Mouse (Mus musculus) megakaryocyte, embryonic 14.5 days (primary cell): Measurements from ENCODE around the gene Hs3st2. TPM values are rescaled to one million over a fixed set of nuclear protein-coding genes. Genes with fewer than 3 reads are reported as not detected.

Source experiments
- H3K27me3 ChIP-seq: replicated peaks from 2 replicates; pipeline ENCODE3; 2012; ENCODE audit warnings: inconsistent platforms
- H3K36me3 ChIP-seq: replicated peaks from 2 replicates; pipeline ENCODE3; 2012; ENCODE audit warnings: low read length, inconsistent platforms, mixed read lengths
- H3K4me1 ChIP-seq: 2 replicates; pipeline ENCODE4 v1.6.1; 2012; ENCODE audit warnings: inconsistent platforms
- H3K4me3 ChIP-seq: replicated peaks from 2 replicates; pipeline ENCODE3; 2012; ENCODE audit warnings: moderate library complexity, mild to moderate bottlenecking, inconsistent platforms
- H3K9me3 ChIP-seq: 2 replicates; pipeline ENCODE4 v1.6.1; 2012; ENCODE audit warnings: inconsistent platforms
- FLI1 ChIP-seq: IDR thresholded peaks from 2 replicates; pipeline ENCODE4 v1.6.1; 2012; ENCODE audit warnings: low read length, inconsistent platforms, mixed read lengths
- GATA1 ChIP-seq: IDR thresholded peaks from 3 replicates; pipeline ENCODE4 v1.6.1; 2012; ENCODE audit warnings: mixed read lengths, low read length, inconsistent platforms, borderline replicate concordance
- polyA plus RNA-seq: library from polyadenylated mRNA; stranded (reverse); fragments of >175 nt; gene quantifications from 2 replicates; pipeline ENCODE4 v1.2.3, GENCODE M21; 2012; ENCODE audit warnings: low replicate concordance; ENCODE audit not compliant: insufficient read depth

Gene Hs3st2
- polyA plus RNA-seq, 1 experiment = not detected

- H3K4me3 ChIP-seq = no peak overlapping the region
- H3K9me3 ChIP-seq = no peaks in the 10 kb centered on the region
- TF ChIP-seq GATA1 = no peak
- no peak for TF ChIP-seq FLI1
- peaks cover 10% of the 10 kb centered on the region for H3K36me3 ChIP-seq
- peaks cover 74% of the 10 kb centered on the region for H3K4me1 ChIP-seq
- no peaks in the 10 kb centered on the region for H3K27me3 ChIP-seq
These were observed 95.6 kb downstream of the Hs3st2 start for GRCm38 (mm10) chr7:121487291-121487690.

GRCm38 (mm10) chr7:121489401-121489800 lies 97.7 kb downstream of the Hs3st2 start:
- Histone ChIP-seq H3K4me3 (no peak overlapping the region), H3K27me3 (no peaks in the 10 kb centered on the region)
- TF ChIP-seq GATA1 (no peak), FLI1 (no peak)

GRCm38 (mm10) chr7:121491455-121492005 lies 99.9 kb downstream of the Hs3st2 start:
- H3K27me3 ChIP-seq = no peaks in the 10 kb centered on the region
- TF ChIP-seq GATA1 (no peak), FLI1 (no peak)
- no peak overlapping the region for H3K4me3 ChIP-seq
- H3K36me3 ChIP-seq = peaks cover 6% of the 10 kb centered on the region
- H3K9me3 ChIP-seq = no peaks in the 10 kb centered on the region
- H3K4me1 ChIP-seq = peaks cover 63% of the 10 kb centered on the region

More at GRCm38 (mm10) chr7:121489401-121489800, 97.7 kb downstream of the Hs3st2 start:
- Histone ChIP-seq H3K9me3 (no peaks in the 10 kb centered on the region), H3K4me1 (peaks cover 84% of the 10 kb centered on the region), H3K36me3 (peaks cover 10% of the 10 kb centered on the region)

- Histone ChIP-seq H3K4me1 (peaks cover 25% of the 10 kb centered on the region), H3K36me3 (peaks cover 20% of the 10 kb centered on the region), H3K27me3 (no peaks in the 10 kb centered on the region), H3K9me3 (no peaks in the 10 kb centered on the region), H3K4me3 (no peak overlapping the region)
- TF ChIP-seq GATA1 = no peak
- TF ChIP-seq FLI1 = no peak
These were observed 108.9 kb downstream of the Hs3st2 start for GRCm38 (mm10) chr7:121500516-121500915.

GRCm38 (mm10) chr7:121501666-121502065 lies 110.0 kb downstream of the Hs3st2 start:
- no peak overlapping the region for H3K4me3 ChIP-seq
- peaks cover 36% of the 10 kb centered on the region for H3K4me1 ChIP-seq
- H3K27me3 ChIP-seq = no peaks in the 10 kb centered on the region
- H3K9me3 ChIP-seq = no peaks in the 10 kb centered on the region
- TF ChIP-seq FLI1 (no peak), GATA1 (no peak)
- H3K36me3 ChIP-seq = peaks cover 20% of the 10 kb centered on the region

GRCm38 (mm10) chr7:121516727-121517126 lies 125.1 kb downstream of the Hs3st2 start:
- TF ChIP-seq FLI1 = no peak
- no peak for TF ChIP-seq GATA1
- Histone ChIP-seq H3K4me3 (peak overlapping the region; percentile 81), H3K9me3 (peaks cover 7% of the 10 kb centered on the region), H3K4me1 (peaks cover 81% of the 10 kb centered on the region), H3K27me3 (no peaks in the 10 kb centered on the region), H3K36me3 (peaks cover 13% of the 10 kb centered on the region)

- Histone ChIP-seq H3K4me3 (peak overlapping the region; percentile 81), H3K27me3 (no peaks in the 10 kb centered on the region), H3K36me3 (peaks cover 17% of the 10 kb centered on the region), H3K4me1 (peaks cover 80% of the 10 kb centered on the region), H3K9me3 (peaks cover 12% of the 10 kb centered on the region)
- no peak; the same call in 2 of the 3 replicates for TF ChIP-seq GATA1
- TF ChIP-seq FLI1 = no peak
These were observed 125.5 kb downstream of the Hs3st2 start for GRCm38 (mm10) chr7:121517165-121517591.

GRCm38 (mm10) chr7:121522125-121522524 lies 130.5 kb downstream of the Hs3st2 start:
- no peak overlapping the region for H3K4me3 ChIP-seq
- TF ChIP-seq GATA1 (no peak), FLI1 (no peak)
- H3K27me3 ChIP-seq = no peaks in the 10 kb centered on the region
- peaks cover 52% of the 10 kb centered on the region for H3K4me1 ChIP-seq
- H3K36me3 ChIP-seq = peaks cover 47% of the 10 kb centered on the region
- H3K9me3 ChIP-seq = peaks cover 37% of the 10 kb centered on the region

GRCm38 (mm10) chr7:121529023-121529422 lies 137.4 kb downstream of the Hs3st2 start:
- no peaks in the 10 kb centered on the region for H3K27me3 ChIP-seq
- peaks cover 30% of the 10 kb centered on the region for H3K4me1 ChIP-seq
- no peak overlapping the region for H3K4me3 ChIP-seq
- H3K36me3 ChIP-seq = peaks cover 14% of the 10 kb centered on the region
- TF ChIP-seq GATA1 (no peak), FLI1 (no peak)
- peaks cover 11% of the 10 kb centered on the region for H3K9me3 ChIP-seq

- no peaks in the 10 kb centered on the region for H3K9me3 ChIP-seq
- no peak for TF ChIP-seq GATA1
- TF ChIP-seq FLI1 = no peak
- H3K4me3 ChIP-seq = no peak overlapping the region
- peaks cover 3% of the 10 kb centered on the region for H3K36me3 ChIP-seq
- peaks cover 54% of the 10 kb centered on the region for H3K4me1 ChIP-seq
- no peaks in the 10 kb centered on the region for H3K27me3 ChIP-seq
These were observed 142.0 kb downstream of the Hs3st2 start for GRCm38 (mm10) chr7:121533639-121534038.
